Mouse (Mus musculus) monocyte, adult 5-6 weeks (primary cell): ENCODE measurements around the gene Ppp1r37. TPM values are rescaled to one million over a fixed set of nuclear protein-coding genes. Genes with fewer than 3 reads are reported as not detected.
"Not testable (repeated sequence)": the region's sequence is repeated elsewhere in the genome, so short reads cannot be mapped to it uniquely, and the experiment has no call there.

ENCODE experiments used
- ATAC-seq: fragments of 153-309, 156-312 bp; replicated peaks from 2 replicates; pipeline ENCODE4 v1.8.0; 2017; ENCODE audit warnings: mild to moderate bottlenecking; ENCODE audit not compliant: low TSS enrichment, insufficient number of reproducible peaks, severe bottlenecking, poor library complexity, low FRiP score
- total RNA-seq: library from RNA; stranded (forward); fragments of 200-1000, 200-491, 200-594 nt; gene quantifications from 3 replicates; pipeline ENCODE4 v1.2.3, GENCODE M21; 2017

The Ppp1r37 gene
- total RNA-seq, 1 experiment from 2014 or later = 8.9 TPM

- ATAC-seq = no peak
These were observed 16.9 kb downstream of the Ppp1r37 start for GRCm38 (mm10) chr7:19546007-19546406.

GRCm38 (mm10) chr7:19543584-19543983 is 19.3 kb downstream of the Ppp1r37 start:
- ATAC-seq = no peak

- ATAC-seq = no peak; the same call in 1 of the 2 replicates
These were observed 20.7 kb downstream of the Ppp1r37 start for GRCm38 (mm10) chr7:19542155-19542691.

- ATAC-seq = no peak
These were observed 21.2 kb downstream of the Ppp1r37 start for GRCm38 (mm10) chr7:19541681-19542154.

GRCm38 (mm10) chr7:19540771-19541566 is 21.9 kb downstream of the Ppp1r37 start:
- no peak for ATAC-seq

- ATAC-seq = no peak
These were observed 28.2 kb downstream of the Ppp1r37 start for GRCm38 (mm10) chr7:19534676-19535075.

GRCm38 (mm10) chr7:19532240-19532639 is 30.6 kb downstream of the Ppp1r37 start:
- no peak for ATAC-seq

- no peak for ATAC-seq
These were observed 31.8 kb downstream of the Ppp1r37 start for GRCm38 (mm10) chr7:19531077-19531476.

GRCm38 (mm10) chr7:19525105-19525481 is 37.8 kb downstream of the Ppp1r37 start:
- no peak for ATAC-seq

GRCm38 (mm10) chr7:19524420-19525104 is 38.3 kb downstream of the Ppp1r37 start:
- ATAC-seq = no peak

- 0 out of 2 replicates have a peak, but pooled peaks have one; percentile 10 for ATAC-seq
These were observed 39.0 kb downstream of the Ppp1r37 start for GRCm38 (mm10) chr7:19523757-19524419.

- ATAC-seq = no peak
These were observed 39.7 kb downstream of the Ppp1r37 start for GRCm38 (mm10) chr7:19523017-19523756.

GRCm38 (mm10) chr7:19520032-19520431 is 42.8 kb downstream of the Ppp1r37 start:
- ATAC-seq = no peak

GRCm38 (mm10) chr7:19517652-19518365 is 45.1 kb downstream of the Ppp1r37 start, which contains the start of gene Nkpd1:
Gene Nkpd1 (plus strand): TSS chr7:19517838.
- ATAC-seq = no peak

- no peak for ATAC-seq
These were observed 50.5 kb downstream of the Ppp1r37 start for GRCm38 (mm10) chr7:19512353-19512752.

GRCm38 (mm10) chr7:19511934-19512333 is 50.9 kb downstream of the Ppp1r37 start:
- ATAC-seq = not testable (repeated sequence)

- ATAC-seq = no peak
These were observed 53.1 kb downstream of the Ppp1r37 start for GRCm38 (mm10) chr7:19509786-19510185.
